Mouse (Mus musculus) stomach, postnatal 0 days (tissue): ENCODE measurements around the gene Specc1.

Experiments
- CTCF ChIP-seq: IDR thresholded peaks from 2 replicates; pipeline ENCODE4 v1.5.1; 2016; ENCODE audit warnings: antibody characterized with exemption, low read depth, mild to moderate bottlenecking, moderate library complexity
- EP300 ChIP-seq: optimal IDR thresholded peaks from 2 replicates; pipeline ENCODE3; 2016; ENCODE audit warnings: antibody characterized with exemption

- TF ChIP-seq CTCF, result no peak
- TF ChIP-seq EP300, result no peak
Observed at GRCm38 (mm10) chr11:62209891-62210290, 253.3 kb downstream of the Specc1 start.
